Mouse (Mus musculus) cerebellum, adult 2 months (tissue): ENCODE data around the gene Snapc3.

Experiments used
- CTCF ChIP-seq: fragments of 200-500 bp; IDR thresholded peaks from 2 replicates; pipeline ENCODE4 v1.5.1; 2011; ENCODE audit warnings: low read depth, mild to moderate bottlenecking, control low read depth, low read length, moderate library complexity, borderline replicate concordance; ENCODE audit not compliant: insufficient read depth
- POLR2A ChIP-seq: fragments of 200-500 bp; IDR thresholded peaks from 2 replicates; pipeline ENCODE4 v1.6.1; 2011; ENCODE audit warnings: low read length, control low read depth, borderline replicate concordance; ENCODE audit not compliant: insufficient read depth

- no peak for TF ChIP-seq POLR2A
- no peak for TF ChIP-seq CTCF
These were observed 15.4 kb downstream of the Snapc3 start for GRCm38 (mm10) chr4:83432901-83433300.
